Mouse (Mus musculus) ES-Bruce4 (cell line): ENCODE results near the gene Incenp.

Source experiments
- CTCF ChIP-seq: IDR thresholded peaks from one replicate; pipeline ENCODE4 v1.8.1; 2011; ENCODE audit warnings: low read depth, low read length
- EP300 ChIP-seq: IDR thresholded peaks from 2 replicates; pipeline ENCODE4 v1.6.1; 2011; ENCODE audit warnings: low read depth, low read length; ENCODE audit not compliant: insufficient read depth

GRCm38 (mm10) chr19:9937428-9937827 lies 38.1 kb upstream of the Incenp start:
- TF ChIP-seq CTCF, result no peak
- TF ChIP-seq EP300, result no peak
